Mouse (Mus musculus) natural killer cell, adult 2 months (primary cell): Measurements from ENCODE around the gene Arvcf.

Experiments
- DNase-seq, 2 experiments: peaks; one replicate each; pipeline ENCODE4 v3.0.0; 2022; ENCODE audit warnings: low spot score in 2 of 2

Arvcf gene

GRCm38 (mm10) chr16:18353106-18353505 is 5.1 kb downstream of the Arvcf start:
- DNase-seq: no peak

- no peak for DNase-seq
These were observed 9.0 kb downstream of the Arvcf start for GRCm38 (mm10) chr16:18356961-18357360.

- no peak for DNase-seq
These were observed 10.0 kb downstream of the Arvcf start for GRCm38 (mm10) chr16:18357977-18358376.

GRCm38 (mm10) chr16:18360151-18360805 is 12.3 kb downstream of the Arvcf start:
- DNase-seq: no peak

GRCm38 (mm10) chr16:18362948-18363347 is 15.0 kb downstream of the Arvcf start:
- DNase-seq: no peak

- no peak for DNase-seq
These were observed 18.9 kb downstream of the Arvcf start for GRCm38 (mm10) chr16:18366849-18367248.

GRCm38 (mm10) chr16:18370197-18370596 is 22.2 kb downstream of the Arvcf start:
- no peak for DNase-seq

- no peak for DNase-seq
These were observed 25.6 kb downstream of the Arvcf start for GRCm38 (mm10) chr16:18373632-18374031.

GRCm38 (mm10) chr16:18376297-18376954 is 28.4 kb downstream of the Arvcf start:
- no peak for DNase-seq

- no peak for DNase-seq
These were observed 29.2 kb downstream of the Arvcf start for GRCm38 (mm10) chr16:18377203-18377602.

- DNase-seq: no peak
These were observed 30.5 kb downstream of the Arvcf start for GRCm38 (mm10) chr16:18378489-18378888.

- DNase-seq: no peak
These were observed 31.5 kb downstream of the Arvcf start for GRCm38 (mm10) chr16:18379338-18380001.

GRCm38 (mm10) chr16:18380495-18381063 is 32.6 kb downstream of the Arvcf start:
- DNase-seq: no peak

- no peak for DNase-seq
These were observed 33.8 kb downstream of the Arvcf start for GRCm38 (mm10) chr16:18381621-18382258.

- no peak for DNase-seq
These were observed 35.2 kb downstream of the Arvcf start for GRCm38 (mm10) chr16:18383045-18383726.

GRCm38 (mm10) chr16:18383756-18384155 is 35.8 kb downstream of the Arvcf start:
- DNase-seq: no peak

- DNase-seq: no peak
These were observed 36.2 kb downstream of the Arvcf start for GRCm38 (mm10) chr16:18384211-18384610.

- no peak for DNase-seq
These were observed 36.7 kb downstream of the Arvcf start for GRCm38 (mm10) chr16:18384659-18385058.

GRCm38 (mm10) chr16:18385411-18385810 is 37.4 kb downstream of the Arvcf start:
- no peak for DNase-seq

- no peak for DNase-seq
These were observed 38.5 kb downstream of the Arvcf start for GRCm38 (mm10) chr16:18386451-18386850.

- no peak for DNase-seq
These were observed 39.0 kb downstream of the Arvcf start for GRCm38 (mm10) chr16:18386972-18387371.
